Mouse (Mus musculus): Measurements from ENCODE around the gene Arl13b. TPM values are rescaled to one million over a fixed set of nuclear protein-coding genes. Genes with fewer than 3 reads are reported as not detected.

Arl13b gene
- 6.0 and 6.6 TPM in 2 replicates for polyA plus RNA-seq (2012; rRNA removed)

DNA sequence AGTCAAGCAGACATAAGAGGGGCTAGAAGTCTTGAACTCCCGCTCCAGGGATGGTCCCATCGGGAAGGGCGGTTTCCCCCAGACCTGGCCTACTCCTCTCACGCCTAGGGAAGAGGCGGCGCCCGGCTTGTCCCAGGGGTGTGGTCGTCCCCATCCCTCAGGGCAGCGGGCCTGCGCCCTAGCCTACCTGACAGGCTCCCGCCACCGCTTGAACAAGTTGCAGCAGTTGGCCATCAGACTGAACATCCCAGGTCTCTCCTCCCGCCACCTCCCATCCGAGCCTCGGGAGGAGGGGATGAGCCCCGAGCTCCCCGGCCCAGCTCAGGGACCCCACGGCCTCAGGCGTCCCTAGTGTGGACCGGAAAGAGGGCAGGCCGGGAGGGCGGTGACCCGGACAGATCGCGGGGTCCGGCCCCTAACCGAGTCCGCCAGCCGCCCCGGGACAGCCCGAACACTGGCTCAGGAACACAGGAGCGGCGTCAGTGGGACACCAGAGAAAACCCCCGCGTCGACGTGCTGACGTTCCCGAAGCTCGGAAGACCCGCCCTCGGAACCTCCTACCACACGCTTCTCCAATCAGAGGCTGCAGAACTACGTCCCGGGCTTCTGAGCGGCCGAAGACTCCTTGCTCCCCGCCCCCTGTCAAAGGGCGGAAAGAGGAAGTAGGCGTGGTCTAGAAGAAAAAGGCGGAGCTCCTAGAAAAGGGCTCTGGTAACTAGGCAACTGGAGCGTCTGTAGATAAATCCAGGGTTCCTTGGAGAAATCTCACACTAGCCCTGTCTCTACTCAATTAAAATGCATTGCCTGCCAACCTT lies at the start of gene Arl13b:
Arl13b (minus strand) TSS at position 543 of the 815 bp plus-strand sequence.
- H3K4me1 ChIP-seq (ENCODE audit: control insufficient read depth, insufficient read depth, low read length) = peaks cover 2% of the 10 kb centered on the region; the same call in 1 of the 2 replicates
- WGBS = under 1% methylated on average over 52 of the region's 52 CpGs
- peak within 1 kb of the TSS; percentile 68 for H3K4me3 ChIP-seq (replicated peaks; ENCODE audit: extremely low read depth, low read depth, low read length)
- DNase-seq = peak; percentile 87
- peak; percentile 82; the same call in 1 of the 2 replicates for TF ChIP-seq POLR2A (IDR thresholded peaks at IDR 0.05; ENCODE audit: borderline replicate concordance, extremely low read depth, low read depth, low read length)
- no peak for TF ChIP-seq CTCF (IDR thresholded peaks at IDR 0.05; ENCODE audit: insufficient read depth, low read length)

DNA sequence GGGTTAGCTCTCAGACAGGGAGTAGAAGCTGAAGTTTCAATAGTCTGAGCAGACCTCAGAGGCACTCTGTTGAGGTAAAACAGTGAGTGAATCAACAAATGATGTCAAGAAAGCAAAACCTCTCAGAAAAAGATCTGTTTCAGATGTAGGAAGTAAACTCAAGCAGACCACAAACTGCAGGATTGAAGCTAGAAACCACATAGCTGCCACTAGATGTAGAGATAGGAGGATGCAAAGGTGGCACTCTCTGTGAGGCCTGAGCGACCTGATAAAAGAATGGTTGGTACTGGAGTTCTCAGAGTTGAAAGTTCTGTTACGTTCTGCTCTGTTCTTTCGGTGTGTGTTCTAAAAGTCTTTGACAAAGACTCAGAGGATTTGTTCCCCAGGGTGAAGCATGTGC lies 49.0 kb upstream of the Arl13b start:
- 82% methylated on average over 3 of the region's 3 CpGs for WGBS
- TF ChIP-seq CTCF (IDR thresholded peaks at IDR 0.05; ENCODE audit: insufficient read depth, low read length) = no peak
- no peak for TF ChIP-seq POLR2A (IDR thresholded peaks at IDR 0.05; ENCODE audit: borderline replicate concordance, extremely low read depth, low read depth, low read length)
- no peak for DNase-seq
- Histone ChIP-seq H3K4me1 (ENCODE audit: control insufficient read depth, insufficient read depth, low read length) (no peaks in the 10 kb centered on the region), H3K4me3 (replicated peaks; ENCODE audit: extremely low read depth, low read depth, low read length) (no peak overlapping the region)

DNA sequence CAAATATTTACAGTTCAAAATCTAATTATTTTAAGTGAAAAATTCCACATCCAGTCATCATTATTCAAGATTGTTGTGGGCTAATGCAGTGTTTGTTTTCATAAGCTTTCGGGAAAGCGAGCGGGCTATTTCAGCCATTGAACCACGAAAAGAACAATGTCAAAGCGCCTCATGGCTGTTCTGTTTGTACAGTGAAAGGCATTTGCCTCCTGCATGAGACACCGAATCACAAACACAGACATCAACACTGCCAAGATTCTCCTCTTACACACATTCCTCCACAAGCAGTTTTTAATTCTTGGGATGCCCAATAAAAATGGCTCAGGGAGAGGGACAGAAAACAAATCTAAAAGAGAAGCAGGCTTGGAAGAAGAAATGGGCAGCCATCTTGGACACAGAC lies 27.2 kb upstream of the Arl13b start:
- 73% methylated on average over 6 of the region's 6 CpGs for WGBS
- Histone ChIP-seq H3K4me3 (replicated peaks; ENCODE audit: extremely low read depth, low read depth, low read length) (no peak overlapping the region), H3K4me1 (ENCODE audit: control insufficient read depth, insufficient read depth, low read length) (no peaks in the 10 kb centered on the region)
- DNase-seq = no peak
- no peak for TF ChIP-seq POLR2A (IDR thresholded peaks at IDR 0.05; ENCODE audit: borderline replicate concordance, extremely low read depth, low read depth, low read length)
- no peak for TF ChIP-seq CTCF (IDR thresholded peaks at IDR 0.05; ENCODE audit: insufficient read depth, low read length)

DNA sequence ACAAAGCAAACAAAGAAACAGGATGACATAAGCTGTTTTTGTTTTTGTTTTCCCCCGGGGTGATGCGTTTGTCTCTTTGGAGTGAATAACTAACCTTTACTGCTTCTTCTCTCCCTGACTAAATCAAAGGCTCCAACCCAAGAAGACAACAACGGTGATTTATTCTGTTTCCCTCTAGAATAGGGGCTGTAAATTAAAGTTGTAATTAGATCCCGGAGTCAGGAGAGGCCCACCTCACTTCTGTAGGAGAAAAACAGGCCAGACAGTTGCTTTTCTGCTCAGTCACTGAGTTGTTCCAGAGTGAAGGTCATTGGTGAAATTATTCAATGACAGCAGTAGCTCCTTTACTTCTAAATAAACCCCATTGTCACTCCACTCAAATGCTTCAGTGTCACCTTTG lies 26.3 kb upstream of the Arl13b start:
- no peak for DNase-seq
- no peak overlapping the region for H3K4me3 ChIP-seq (replicated peaks; ENCODE audit: extremely low read depth, low read depth, low read length)
- TF ChIP-seq POLR2A (IDR thresholded peaks at IDR 0.05; ENCODE audit: borderline replicate concordance, extremely low read depth, low read depth, low read length) = no peak
- no peak for TF ChIP-seq CTCF (IDR thresholded peaks at IDR 0.05; ENCODE audit: insufficient read depth, low read length)
- 73% methylated on average over 4 of the region's 4 CpGs for WGBS
- H3K4me1 ChIP-seq (ENCODE audit: control insufficient read depth, insufficient read depth, low read length) = no peaks in the 10 kb centered on the region

DNA sequence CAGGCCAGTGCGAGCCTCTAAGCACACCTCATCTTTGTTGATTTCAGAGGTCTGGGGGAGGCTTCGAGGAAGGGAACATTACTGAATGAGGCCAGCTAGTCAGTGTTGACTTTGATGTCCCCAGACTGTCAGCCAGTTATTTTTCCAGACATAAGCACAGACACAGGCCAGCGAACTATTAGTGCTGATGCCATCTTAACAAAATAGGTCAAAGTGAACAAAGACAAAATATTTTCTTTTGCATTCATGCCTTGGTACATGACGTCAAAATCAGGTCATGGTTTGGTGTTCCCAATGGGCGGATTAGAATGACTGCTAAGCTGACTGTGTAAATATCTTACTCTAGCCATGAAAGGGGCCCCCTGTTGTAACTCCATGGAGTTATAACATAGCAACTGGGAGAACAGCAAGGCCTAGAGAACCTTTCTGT lies 25.9 kb upstream of the Arl13b start:
- TF ChIP-seq POLR2A (IDR thresholded peaks at IDR 0.05; ENCODE audit: borderline replicate concordance, extremely low read depth, low read depth, low read length) = no peak
- no peak for TF ChIP-seq CTCF (IDR thresholded peaks at IDR 0.05; ENCODE audit: insufficient read depth, low read length)
- Histone ChIP-seq H3K4me1 (ENCODE audit: control insufficient read depth, insufficient read depth, low read length) (no peaks in the 10 kb centered on the region), H3K4me3 (replicated peaks; ENCODE audit: extremely low read depth, low read depth, low read length) (no peak overlapping the region)
- WGBS = 72% methylated on average over 5 of the region's 5 CpGs
- no peak for DNase-seq

GRCm38 (mm10) chr16:62861455-62861854 lies 14.6 kb upstream of the Arl13b start:
- TF ChIP-seq CTCF (IDR thresholded peaks at IDR 0.05; ENCODE audit: insufficient read depth, low read length) (no peak), POLR2A (IDR thresholded peaks at IDR 0.05; ENCODE audit: borderline replicate concordance, extremely low read depth, low read depth, low read length) (no peak)
- WGBS = 43% methylated on average over 6 of the region's 6 CpGs
- Histone ChIP-seq H3K4me1 (ENCODE audit: control insufficient read depth, insufficient read depth, low read length) (no peaks in the 10 kb centered on the region), H3K4me3 (replicated peaks; ENCODE audit: extremely low read depth, low read depth, low read length) (no peak overlapping the region)
- no peak for DNase-seq

GRCm38 (mm10) chr16:62860140-62860539 lies 13.3 kb upstream of the Arl13b start:
- 67% methylated on average over 1 of the region's 1 CpGs for WGBS
- TF ChIP-seq POLR2A (IDR thresholded peaks at IDR 0.05; ENCODE audit: borderline replicate concordance, extremely low read depth, low read depth, low read length) = no peak
- no peak for TF ChIP-seq CTCF (IDR thresholded peaks at IDR 0.05; ENCODE audit: insufficient read depth, low read length)
- DNase-seq = no peak
- Histone ChIP-seq H3K4me1 (ENCODE audit: control insufficient read depth, insufficient read depth, low read length) (peaks cover 4% of the 10 kb centered on the region; the same call in 1 of the 2 replicates), H3K4me3 (replicated peaks; ENCODE audit: extremely low read depth, low read depth, low read length) (no peak overlapping the region)

DNA sequence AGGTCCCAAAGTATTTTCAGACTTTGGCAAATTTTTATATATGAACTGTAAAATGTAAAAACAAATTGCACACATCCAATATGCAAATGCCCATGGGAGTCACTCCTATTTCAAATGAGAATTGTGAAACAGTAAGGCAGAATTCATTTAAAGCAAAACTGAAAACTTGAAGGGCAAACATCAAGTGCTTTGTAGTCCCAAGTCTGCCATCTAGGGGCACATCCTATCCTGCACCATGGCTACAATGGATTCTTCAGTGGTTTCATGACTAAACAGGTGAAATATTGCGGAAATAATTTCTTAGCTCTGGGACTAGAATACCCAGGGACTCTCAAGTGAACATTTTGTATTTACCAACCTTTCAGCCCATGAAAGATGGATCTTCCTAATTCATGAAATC lies 11.2 kb upstream of the Arl13b start:
- 79% methylated on average over 1 of the region's 1 CpGs for WGBS
- H3K4me1 ChIP-seq (ENCODE audit: control insufficient read depth, insufficient read depth, low read length) = peaks cover 7% of the 10 kb centered on the region
- H3K4me3 ChIP-seq (replicated peaks; ENCODE audit: extremely low read depth, low read depth, low read length) = no peak overlapping the region
- TF ChIP-seq CTCF (IDR thresholded peaks at IDR 0.05; ENCODE audit: insufficient read depth, low read length) (0 out of 2 replicates have a peak, but pooled peaks have one; percentile 16), POLR2A (IDR thresholded peaks at IDR 0.05; ENCODE audit: borderline replicate concordance, extremely low read depth, low read depth, low read length) (no peak)
- DNase-seq = no peak

GRCm38 (mm10) chr16:62857498-62857897 lies 10.7 kb upstream of the Arl13b start:
- no peak for DNase-seq
- 79% methylated on average over 2 of the region's 2 CpGs for WGBS
- Histone ChIP-seq H3K4me3 (replicated peaks; ENCODE audit: extremely low read depth, low read depth, low read length) (no peak overlapping the region), H3K4me1 (ENCODE audit: control insufficient read depth, insufficient read depth, low read length) (peaks cover 7% of the 10 kb centered on the region)
- TF ChIP-seq POLR2A (IDR thresholded peaks at IDR 0.05; ENCODE audit: borderline replicate concordance, extremely low read depth, low read depth, low read length) (no peak), CTCF (IDR thresholded peaks at IDR 0.05; ENCODE audit: insufficient read depth, low read length) (no peak)

DNA sequence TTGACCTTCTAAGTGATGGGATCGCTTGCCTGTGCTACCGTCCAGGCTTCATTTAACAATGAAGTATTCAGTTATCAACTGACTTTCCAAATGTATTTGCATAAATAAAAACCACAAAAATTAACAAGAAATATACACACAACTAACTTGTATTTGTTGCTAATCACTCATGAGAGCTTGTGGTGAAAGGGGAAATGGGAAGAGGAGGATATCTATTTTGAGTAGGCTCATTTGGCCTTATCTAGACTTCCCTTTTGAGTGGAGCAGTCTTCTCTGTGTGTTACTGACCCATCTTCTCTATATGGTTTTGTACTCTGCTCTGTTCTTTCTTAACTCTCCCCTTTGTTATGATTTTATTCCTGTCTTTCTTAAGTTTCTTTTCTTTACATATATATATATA lies 9.4 kb upstream of the Arl13b start:
- no peak overlapping the region for H3K4me3 ChIP-seq (replicated peaks; ENCODE audit: extremely low read depth, low read depth, low read length)
- 94% methylated on average over 2 of the region's 2 CpGs for WGBS
- DNase-seq = no peak
- no peak for TF ChIP-seq CTCF (IDR thresholded peaks at IDR 0.05; ENCODE audit: insufficient read depth, low read length)
- TF ChIP-seq POLR2A (IDR thresholded peaks at IDR 0.05; ENCODE audit: borderline replicate concordance, extremely low read depth, low read depth, low read length) = no peak
- H3K4me1 ChIP-seq (ENCODE audit: control insufficient read depth, insufficient read depth, low read length) = peaks cover 7% of the 10 kb centered on the region

Measured in lung, adult 2 months (tissue).